Mouse (Mus musculus) brain, embryonic 14.5 days (tissue): ENCODE data around the gene Serpina7.

Source experiments
- CTCF ChIP-seq: fragments of 200-500 bp; IDR thresholded peaks from 2 replicates; pipeline ENCODE4 v1.5.1; 2012; ENCODE audit warnings: inconsistent platforms, mild to moderate bottlenecking, moderate library complexity, borderline replicate concordance; ENCODE audit not compliant: insufficient read depth, insufficient read length; ENCODE audit errors: extremely low read depth
- POLR2A ChIP-seq: fragments of 200-500 bp; IDR thresholded peaks from 2 replicates; pipeline ENCODE4 v1.6.1; 2012; ENCODE audit warnings: mild to moderate bottlenecking, inconsistent platforms, borderline replicate concordance; ENCODE audit not compliant: poor library complexity, insufficient read depth, insufficient read length, severe bottlenecking; ENCODE audit errors: extremely low read depth

- TF ChIP-seq CTCF (no peak), POLR2A (no peak)
Observed at GRCm38 (mm10) chrX:139064078-139064477, 21.0 kb downstream of the Serpina7 start.
